Mouse (Mus musculus): ENCODE data around the gene Micall1. TPM values are rescaled to one million over a fixed set of nuclear protein-coding genes. Genes with fewer than 3 reads are reported as not detected.

The Micall1 gene
- polyA plus RNA-seq, 1 experiment from 2014 or later, result 9.0 TPM

- Histone ChIP-seq H3K4me2 (no peak overlapping the region), H3K36me3 (ENCODE audit: insufficient read depth) (peaks cover 36% of the 10 kb centered on the region), H3K4me1 (ENCODE audit: insufficient read depth) (no peaks in the 10 kb centered on the region), H3K27me3 (ENCODE audit: insufficient read depth, low read length) (no peaks in the 10 kb centered on the region), H3K9me3 (ENCODE audit: low read depth, low read length) (no peaks in the 10 kb centered on the region), H3K27ac (ENCODE audit: low read depth) (no peak overlapping the region), H3K4me3 (ENCODE audit: low read depth, low read length) (no peak overlapping the region), H3K9ac (no peak overlapping the region)
- peak; percentile 23; the same call in 1 of the 2 replicates for ATAC-seq (ENCODE audit: insufficient read depth)
- 61% methylated on average over 11 of the region's 11 CpGs for WGBS
- DNase-seq, result peak; percentile 31
- no peak for TF ChIP-seq CTCF (IDR thresholded peaks at IDR 0.05; ENCODE audit: low read depth)
Measured at GRCm38 (mm10) chr15:79135783-79136575, 27.3 kb downstream of the Micall1 start.

- H3K4me2 ChIP-seq, result no peak overlapping the region
- WGBS, result 57% methylated on average over 10 of the region's 10 CpGs
- peak; percentile 37 for DNase-seq
Measured at GRCm38 (mm10) chr15:79139640-79140039, 30.9 kb downstream of the Micall1 start.

GRCm38 (mm10) chr15:79140866-79141565, 32.3 kb downstream of the Micall1 start, which contains the start of the genes Polr2f and 1700088E04Rik:
Polr2f (plus strand) TSS chr15:79141009.
1700088E04Rik (minus strand) TSS chr15:79141253.
- peak; percentile 87 for ATAC-seq (ENCODE audit: insufficient read depth)
- Histone ChIP-seq H3K4me2 (peak within 1 kb of the TSS; percentile 85), H3K27me3 (ENCODE audit: insufficient read depth, low read length) (no peaks in the 10 kb centered on the region), H3K9me3 (ENCODE audit: low read depth, low read length) (no peaks in the 10 kb centered on the region), H3K9ac (peak within 1 kb of the TSS; percentile 79), H3K27ac (ENCODE audit: low read depth) (no peak within 1 kb of the TSS), H3K4me3 (ENCODE audit: low read depth, low read length) (peak within 1 kb of the TSS; percentile 90), H3K4me1 (ENCODE audit: insufficient read depth) (no peaks in the 10 kb centered on the region), H3K36me3 (ENCODE audit: insufficient read depth) (peaks cover 19% of the 10 kb centered on the region)
- no peak for TF ChIP-seq CTCF (IDR thresholded peaks at IDR 0.05; ENCODE audit: low read depth)
- WGBS, result under 1% methylated on average over 57 of the region's 57 CpGs
- peak; percentile 99 for DNase-seq

More at GRCm38 (mm10) chr15:79139640-79140039, 30.9 kb downstream of the Micall1 start:
- Histone ChIP-seq H3K27me3 (ENCODE audit: insufficient read depth, low read length) (no peaks in the 10 kb centered on the region), H3K4me3 (ENCODE audit: low read depth, low read length) (no peak overlapping the region), H3K4me1 (ENCODE audit: insufficient read depth) (no peaks in the 10 kb centered on the region), H3K27ac (ENCODE audit: low read depth) (no peak overlapping the region), H3K9me3 (ENCODE audit: low read depth, low read length) (no peaks in the 10 kb centered on the region), H3K9ac (no peak overlapping the region), H3K36me3 (ENCODE audit: insufficient read depth) (peaks cover 9% of the 10 kb centered on the region)
- TF ChIP-seq CTCF (IDR thresholded peaks at IDR 0.05; ENCODE audit: low read depth), result peak; percentile 53
- no peak for ATAC-seq (ENCODE audit: insufficient read depth)

- H3K27me3 ChIP-seq (ENCODE audit: insufficient read depth, low read length), result no peaks in the 10 kb centered on the region
- DNase-seq, result no peak
- peak overlapping the region; percentile 90 for H3K4me3 ChIP-seq (ENCODE audit: low read depth, low read length)
- WGBS, result 1% methylated on average over 7 of the region's 7 CpGs
- peak overlapping the region; percentile 85 for H3K4me2 ChIP-seq
- no peak overlapping the region for H3K27ac ChIP-seq (ENCODE audit: low read depth)
- no peak for TF ChIP-seq CTCF (IDR thresholded peaks at IDR 0.05; ENCODE audit: low read depth)
- H3K4me1 ChIP-seq (ENCODE audit: insufficient read depth), result no peaks in the 10 kb centered on the region
- H3K36me3 ChIP-seq (ENCODE audit: insufficient read depth), result peaks cover 24% of the 10 kb centered on the region
- H3K9ac ChIP-seq, result peak overlapping the region; percentile 79
- peak; percentile 52 for ATAC-seq (ENCODE audit: insufficient read depth)
- H3K9me3 ChIP-seq (ENCODE audit: low read depth, low read length), result no peaks in the 10 kb centered on the region
Measured at GRCm38 (mm10) chr15:79141566-79141917, 32.8 kb downstream of the Micall1 start.

- H3K27me3 ChIP-seq (ENCODE audit: insufficient read depth, low read length), result no peaks in the 10 kb centered on the region
- H3K4me1 ChIP-seq (ENCODE audit: insufficient read depth), result no peaks in the 10 kb centered on the region
- H3K9me3 ChIP-seq (ENCODE audit: low read depth, low read length), result no peaks in the 10 kb centered on the region
- ATAC-seq (ENCODE audit: insufficient read depth) (no peak), DNase-seq (no peak)
- 77% methylated on average over 12 of the region's 12 CpGs for WGBS
- H3K9ac ChIP-seq, result no peak overlapping the region
- H3K36me3 ChIP-seq (ENCODE audit: insufficient read depth), result peaks cover 38% of the 10 kb centered on the region
- no peak overlapping the region for H3K27ac ChIP-seq (ENCODE audit: low read depth)
- H3K4me3 ChIP-seq (ENCODE audit: low read depth, low read length), result no peak overlapping the region
- no peak for TF ChIP-seq CTCF (IDR thresholded peaks at IDR 0.05; ENCODE audit: low read depth)
- H3K4me2 ChIP-seq, result no peak overlapping the region
Measured at GRCm38 (mm10) chr15:79143316-79143715, 34.6 kb downstream of the Micall1 start.

GRCm38 (mm10) chr15:79144021-79144420, 35.3 kb downstream of the Micall1 start:
- DNase-seq, result no peak
- H3K4me3 ChIP-seq (ENCODE audit: low read depth, low read length), result no peak overlapping the region
- no peak overlapping the region for H3K4me2 ChIP-seq
- ATAC-seq (ENCODE audit: insufficient read depth), result no peak
- H3K9me3 ChIP-seq (ENCODE audit: low read depth, low read length), result no peaks in the 10 kb centered on the region
- no peak overlapping the region for H3K9ac ChIP-seq
- peaks cover 44% of the 10 kb centered on the region for H3K36me3 ChIP-seq (ENCODE audit: insufficient read depth)
- TF ChIP-seq CTCF (IDR thresholded peaks at IDR 0.05; ENCODE audit: low read depth), result no peak
- WGBS, result 57% methylated on average over 8 of the region's 8 CpGs
- no peaks in the 10 kb centered on the region for H3K27me3 ChIP-seq (ENCODE audit: insufficient read depth, low read length)
- no peaks in the 10 kb centered on the region for H3K4me1 ChIP-seq (ENCODE audit: insufficient read depth)
- no peak overlapping the region for H3K27ac ChIP-seq (ENCODE audit: low read depth)

GRCm38 (mm10) chr15:79145522-79145921, 36.8 kb downstream of the Micall1 start:
- no peak for ATAC-seq (ENCODE audit: insufficient read depth)
- no peak overlapping the region for H3K9ac ChIP-seq
- H3K4me3 ChIP-seq (ENCODE audit: low read depth, low read length), result no peak overlapping the region
- 86% methylated on average over 7 of the region's 7 CpGs for WGBS
- no peak for DNase-seq
- no peak overlapping the region for H3K4me2 ChIP-seq
- H3K4me1 ChIP-seq (ENCODE audit: insufficient read depth), result no peaks in the 10 kb centered on the region
- H3K9me3 ChIP-seq (ENCODE audit: low read depth, low read length), result no peaks in the 10 kb centered on the region
- H3K27ac ChIP-seq (ENCODE audit: low read depth), result no peak overlapping the region
- H3K27me3 ChIP-seq (ENCODE audit: insufficient read depth, low read length), result no peaks in the 10 kb centered on the region
- no peak for TF ChIP-seq CTCF (IDR thresholded peaks at IDR 0.05; ENCODE audit: low read depth)
- peaks cover 55% of the 10 kb centered on the region for H3K36me3 ChIP-seq (ENCODE audit: insufficient read depth)

All from lung, embryonic 14.5 days (tissue).